9 mouse cellular contexts compared by ENCODE assay signal in the genomic region with DNA sequence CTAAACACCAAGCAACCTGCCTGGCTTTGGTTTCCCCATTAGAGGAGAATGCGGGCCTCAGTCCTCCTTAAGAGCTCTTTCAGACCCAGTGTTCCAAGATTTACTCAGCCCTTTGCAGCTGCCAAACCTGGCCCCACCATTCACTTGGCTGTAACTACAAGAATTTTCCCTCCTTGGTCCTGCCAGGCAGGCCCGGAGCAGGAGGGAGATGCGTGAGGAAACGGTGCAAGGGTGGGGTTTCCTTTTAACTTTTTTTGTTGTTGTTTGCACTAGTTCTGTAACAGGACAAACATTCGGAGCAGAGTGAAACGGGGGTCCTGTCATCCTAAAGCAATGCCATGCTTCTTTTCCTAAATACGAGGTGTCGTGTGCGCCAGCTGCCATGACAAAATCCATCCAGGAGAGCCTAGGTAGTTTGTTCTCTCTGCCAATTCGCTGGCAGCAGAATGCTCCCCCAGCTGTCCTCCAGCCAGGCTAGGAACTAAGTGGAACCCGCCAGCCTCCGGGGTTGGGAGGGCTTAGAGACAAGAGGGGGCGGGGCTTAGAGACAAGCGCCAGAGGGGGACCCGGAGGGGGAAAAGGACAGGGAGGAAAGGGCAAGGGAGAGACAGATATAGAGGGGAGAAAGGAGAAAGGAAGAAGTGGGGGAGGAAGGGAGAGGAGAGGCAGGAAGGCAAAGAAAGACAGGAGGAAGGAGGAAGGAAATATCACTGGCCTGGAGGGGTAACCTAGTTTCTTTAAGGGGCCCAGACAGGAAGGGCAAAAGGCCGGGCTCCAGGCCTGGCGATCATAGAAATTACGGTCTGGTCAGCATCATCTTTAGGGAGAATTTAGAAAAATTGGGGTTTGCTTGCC. TPM values are rescaled to one million over a fixed set of nuclear protein-coding genes. Genes with fewer than 3 reads are reported as not detected.
A peak's percentile ranks its signal among the peaks of the same experiment; 100 is the strongest.
DNase-seq lines count a peak whose midpoint lies in the region; ATAC-seq lines count a peak whose summit lies in the region.
"Had no signal": no experiment of that assay in that cellular context is flagged by ENCODE, and none has a peak within 500 bp of the region (broad histone marks: within the 10 kb centered on the region; RNA-seq: fewer than 3 reads in every experiment).

No protein-coding gene starts in this region.

- peaks cover 18% of the 10 kb centered on the region; the same call in 1 of the 2 replicates for H3K4me1 ChIP-seq in embryonic facial prominence, embryonic 14.5 days (ENCODE audit: control insufficient read depth, insufficient read depth, low read length)
- peaks cover 57% of the 10 kb centered on the region for H3K4me1 ChIP-seq in heart, embryonic 13.5 days
- H3K4me1 ChIP-seq in kidney, embryonic 15.5 days: peaks cover 31% of the 10 kb centered on the region

- peak; percentile 22 for DNase-seq in right cerebral cortex, postnatal 14 days
- no peak for DNase-seq in right cerebral cortex, adult 2 months (ENCODE audit: low spot score in 2 of 2)
- peak; percentile 87 for DNase-seq in embryonic facial prominence, embryonic 14.5 days (ENCODE audit: low spot score)
- DNase-seq in lung, postnatal 10 days: peak; percentile 86
- peak; percentile 54 for DNase-seq in ovary, postnatal 36 days (ENCODE audit: low spot score)
- DNase-seq in frontal cortex, postnatal 14 days (ENCODE audit: low spot score in 2 of 2): no peak

- H3K27me3 ChIP-seq in embryonic facial prominence, embryonic 14.5 days (replicated peaks; ENCODE audit: control insufficient read depth, insufficient read depth, low read length): no peaks in the 10 kb centered on the region
- no peaks in the 10 kb centered on the region for H3K27me3 ChIP-seq in heart, embryonic 13.5 days (replicated peaks)
- H3K27me3 ChIP-seq in kidney, embryonic 15.5 days: no peaks in the 10 kb centered on the region

- peak overlapping the region; percentile 63 for H3K27ac ChIP-seq in embryonic facial prominence, embryonic 14.5 days (replicated peaks; ENCODE audit: low read depth, low read length)
- H3K27ac ChIP-seq in heart, embryonic 13.5 days (replicated peaks): peak overlapping the region; percentile 88
- peak overlapping the region; percentile 90 for H3K27ac ChIP-seq in kidney, embryonic 15.5 days

- no peak overlapping the region for H3K4me3 ChIP-seq in embryonic facial prominence, embryonic 14.5 days (ENCODE audit: low read depth, low read length)
- peak overlapping the region; percentile 27 for H3K4me3 ChIP-seq in heart, embryonic 13.5 days
- H3K4me3 ChIP-seq in kidney, embryonic 15.5 days (replicated peaks): peak overlapping the region; percentile 2; the same call in 1 of the 2 replicates
- H3K4me3 ChIP-seq: myocyte had no signal

- H3K4me2 ChIP-seq in embryonic facial prominence, embryonic 14.5 days (ENCODE audit: low read depth, low read length): peak overlapping the region; percentile 38
- peak overlapping the region; percentile 57 for H3K4me2 ChIP-seq in heart, embryonic 13.5 days
- peak overlapping the region; percentile 49 for H3K4me2 ChIP-seq in kidney, embryonic 15.5 days

- WGBS in embryonic facial prominence, embryonic 14.5 days: 24% methylated on average over 18 of the region's 18 CpGs
- 21% methylated on average over 18 of the region's 18 CpGs for WGBS in heart, embryonic 13.5 days
- 25% methylated on average over 18 of the region's 18 CpGs for WGBS in kidney, embryonic 15.5 days

- peak overlapping the region; percentile 36; the same call in 1 of the 2 replicates for H3K9ac ChIP-seq in embryonic facial prominence, embryonic 14.5 days (ENCODE audit: low read depth, low read length)
- peak overlapping the region; percentile 71 for H3K9ac ChIP-seq in heart, embryonic 13.5 days
- H3K9ac ChIP-seq in kidney, embryonic 15.5 days: no peak overlapping the region

- no peaks in the 10 kb centered on the region for H3K36me3 ChIP-seq in embryonic facial prominence, embryonic 14.5 days (ENCODE audit: control insufficient read depth, insufficient read depth, low read length)
- no peaks in the 10 kb centered on the region for H3K36me3 ChIP-seq in heart, embryonic 13.5 days
- no peaks in the 10 kb centered on the region for H3K36me3 ChIP-seq in kidney, embryonic 15.5 days

- no peaks in the 10 kb centered on the region for H3K9me3 ChIP-seq in embryonic facial prominence, embryonic 14.5 days (ENCODE audit: control insufficient read depth, low read length)
- no peaks in the 10 kb centered on the region for H3K9me3 ChIP-seq in heart, embryonic 13.5 days
- H3K9me3 ChIP-seq in kidney, embryonic 15.5 days (replicated peaks): no peaks in the 10 kb centered on the region

- peak; percentile 44; the same call in 1 of the 2 replicates for ATAC-seq in embryonic facial prominence, embryonic 14.5 days (ENCODE audit: low read depth)
- peak; percentile 74 for ATAC-seq in heart, embryonic 13.5 days (ENCODE audit: extremely low read depth, insufficient number of reproducible peaks, low FRiP score, low TSS enrichment)
- peak; percentile 77 for ATAC-seq in kidney, embryonic 15.5 days (replicated peaks; ENCODE audit: low FRiP score)

RNA-seq across cellular contexts. Expression of a gene that starts 48.9 kb away (rescaled TPM):
- polyA plus RNA-seq in embryonic facial prominence, embryonic 14.5 days (2014; fragmentation: Nextera tagmentation; extraction: Ambion mirVana): 60.5 and 64.6 TPM in 2 replicates
- polyA plus RNA-seq in heart, embryonic 13.5 days (2015; fragmentation: Nextera tagmentation; extraction: Ambion mirVana): 49.9 and 54.1 TPM in 2 replicates
- 78.7 and 94.8 TPM in 2 replicates for polyA plus RNA-seq in kidney, embryonic 15.5 days (2015; fragmentation: Nextera tagmentation; extraction: Ambion mirVana)

Comparison
In these comparisons a context has a peak if more than half of its experiments do, and no peak if none do; other contexts are left out.
1. DNase-seq: peak in right cerebral cortex, postnatal 14 days (single experiment), embryonic facial prominence, embryonic 14.5 days (single experiment), lung, postnatal 10 days (single experiment) and ovary, postnatal 36 days (single experiment); none in right cerebral cortex, adult 2 months (0 of 2) and frontal cortex, postnatal 14 days (0 of 2).
2. Peak in every context shown above with its lines, with median percentiles within 50 percentile points of each other: ATAC-seq, H3K27ac ChIP-seq and H3K4me2 ChIP-seq.